Mouse (Mus musculus): ENCODE measurements around the gene Bap1. TPM values are rescaled to one million over a fixed set of nuclear protein-coding genes. Genes with fewer than 3 reads are reported as not detected.

Bap1 gene
- total RNA-seq, 1 experiment: 77.8 TPM

GRCm38 (mm10) chr14:31272164-31272563 is 20.9 kb downstream of the Bap1 start:
- no peak overlapping the region for H3K27ac ChIP-seq (ENCODE audit: insufficient read depth, low read depth, low read length, poor library complexity, severe bottlenecking)
- in situ Hi-C loops (cut with MboI; ENCODE audit: low sequenced_read_pairs in 2 of 2, unreplicated experiment in 2 of 2): no loop called here
- peak; percentile 69 for DNase-seq (ENCODE audit: low read depth, low spot score)

GRCm38 (mm10) chr14:31285728-31286127 is 34.5 kb downstream of the Bap1 start:
- no peaks in the 10 kb centered on the region for H3K9me3 ChIP-seq (ENCODE audit: control insufficient read depth, insufficient read depth, low read depth, low read length)
- TF ChIP-seq ZC3H11A (IDR thresholded peaks at IDR 0.05; ENCODE audit: borderline replicate concordance, low read depth, low read length): no peak
- no peak for TF ChIP-seq MAFK (IDR thresholded peaks at IDR 0.05; ENCODE audit: insufficient read depth, low read depth, low read length)
- TF ChIP-seq HCFC1 (IDR thresholded peaks at IDR 0.05; ENCODE audit: borderline replicate concordance, insufficient read depth, low read length): no peak
- TF ChIP-seq CHD2 (IDR thresholded peaks at IDR 0.05; ENCODE audit: low read depth, low read length): no peak
- TF ChIP-seq ZNF384 (IDR thresholded peaks at IDR 0.05; ENCODE audit: low read depth, low read length): no peak
- H3K4me3 ChIP-seq (ENCODE audit: insufficient read depth in 1 of 2, low read depth in 1 of 2, low read length in 2 of 2, poor library complexity in 1 of 2, severe bottlenecking in 1 of 2): no peak overlapping the region
- no peak for DNase-seq (ENCODE audit: low read depth, low spot score)
- no peak overlapping the region for H3K9ac ChIP-seq (ENCODE audit: insufficient read depth, low read depth, low read length, poor library complexity, severe bottlenecking)
- H3K36me3 ChIP-seq (ENCODE audit: control insufficient read depth, insufficient read depth, low read length, poor library complexity, severe bottlenecking): no peaks in the 10 kb centered on the region
- H3K4me1 ChIP-seq (ENCODE audit: control insufficient read depth in 2 of 2, insufficient read depth in 2 of 2, low read length in 2 of 2, poor library complexity in 1 of 2): no peaks in the 10 kb centered on the region
- in situ Hi-C loops (cut with MboI; ENCODE audit: low sequenced_read_pairs in 2 of 2, unreplicated experiment in 2 of 2): no loop called here
- no peak overlapping the region for H3K27ac ChIP-seq (ENCODE audit: insufficient read depth, low read depth, low read length, poor library complexity, severe bottlenecking)

More at GRCm38 (mm10) chr14:31272164-31272563, 20.9 kb downstream of the Bap1 start:
- Histone ChIP-seq H3K36me3 (ENCODE audit: control insufficient read depth, insufficient read depth, low read length, poor library complexity, severe bottlenecking) (no peaks in the 10 kb centered on the region), H3K9ac (ENCODE audit: insufficient read depth, low read depth, low read length, poor library complexity, severe bottlenecking) (no peak overlapping the region), H3K4me1 (ENCODE audit: control insufficient read depth in 2 of 2, insufficient read depth in 2 of 2, low read length in 2 of 2, poor library complexity in 1 of 2) (peaks cover 0 to 6% of the 10 kb centered on the region in 2 experiments; a peak in 1 of 4 replicates), H3K9me3 (ENCODE audit: control insufficient read depth, insufficient read depth, low read depth, low read length) (no peaks in the 10 kb centered on the region), H3K4me3 (ENCODE audit: insufficient read depth in 1 of 2, low read depth in 1 of 2, low read length in 2 of 2, poor library complexity in 1 of 2, severe bottlenecking in 1 of 2) (no peak overlapping the region)
- TF ChIP-seq CHD2 (IDR thresholded peaks at IDR 0.05; ENCODE audit: low read depth, low read length): no peak
- no peak for TF ChIP-seq ZNF384 (IDR thresholded peaks at IDR 0.05; ENCODE audit: low read depth, low read length)
- TF ChIP-seq HCFC1 (IDR thresholded peaks at IDR 0.05; ENCODE audit: borderline replicate concordance, insufficient read depth, low read length): no peak
- TF ChIP-seq MAFK (IDR thresholded peaks at IDR 0.05; ENCODE audit: insufficient read depth, low read depth, low read length): no peak
- TF ChIP-seq ZC3H11A (IDR thresholded peaks at IDR 0.05; ENCODE audit: borderline replicate concordance, low read depth, low read length): no peak

Other genes with a start within 250 kb of the Bap1 start
- gene Spcs1, start 249.8 kb upstream of the Bap1 start, total RNA-seq (2012; rRNA removed): 161 and 182 TPM in 2 replicates
- gene Pbrm1, start 232.3 kb upstream of the Bap1 start, total RNA-seq (2012; rRNA removed): 57.2 and 58.9 TPM in 2 replicates
- 377 and 427 TPM in 2 replicates for gene Gnl3, start 232.3 kb upstream of the Bap1 start, total RNA-seq (2012; rRNA removed)
- gene Smim4, start 122.5 kb upstream of the Bap1 start, total RNA-seq (2012; rRNA removed): 43.3 and 45.3 TPM in 2 replicates
- gene Nt5dc2, start 120.4 kb upstream of the Bap1 start, total RNA-seq (2012; rRNA removed): 151 and 155 TPM in 2 replicates
- gene Stab1, start 82.8 kb upstream of the Bap1 start, total RNA-seq (2012; rRNA removed): 1.3 and 2.0 TPM in 2 replicates
- gene Tnnc1, start 43.1 kb upstream of the Bap1 start, total RNA-seq (2012; rRNA removed): 2.3 and 2.6 TPM in 2 replicates
- 169 and 204 TPM in 2 replicates for gene Nisch, start 34.5 kb upstream of the Bap1 start, total RNA-seq (2012; rRNA removed)
- 0.22 and 0.37 TPM in 2 replicates for gene Sema3g, start 33.6 kb upstream of the Bap1 start, total RNA-seq (2012; rRNA removed)
- 4.8 and 5.3 TPM in 2 replicates for gene Phf7, start 133 bp upstream of the Bap1 start, total RNA-seq (2012; rRNA removed)
- gene Dnah1, start 72.4 kb downstream of the Bap1 start, total RNA-seq (2012; rRNA removed): 0.80 and 1.3 TPM in 2 replicates
- 16.5 and 23.7 TPM in 2 replicates for gene Capn7, start 85.2 kb downstream of the Bap1 start, total RNA-seq (2012; rRNA removed)
- gene Sh3bp5, start 184.6 kb downstream of the Bap1 start, total RNA-seq (2012; rRNA removed): 2.7 and 4.6 TPM in 2 replicates
- gene Eaf1, start 242.9 kb downstream of the Bap1 start, total RNA-seq (2012; rRNA removed): 48.9 and 58.0 TPM in 2 replicates
- gene Mettl6, start 243.6 kb downstream of the Bap1 start, total RNA-seq (2012; rRNA removed): 34.4 and 37.0 TPM in 2 replicates